Mouse (Mus musculus) lung, postnatal 25 days (tissue): Measurements from ENCODE around the gene Tgfa.

Experiments used
- DNase-seq: peaks from one replicate; pipeline ENCODE4 v3.0.0; 2022; ENCODE audit warnings: low spot score

Gene Tgfa

GRCm38 (mm10) chr6:86194941-86195932, at the start of gene Tgfa:
Gene Tgfa (plus strand): TSS chr6:86195223.
- DNase-seq, result peak; percentile 66

GRCm38 (mm10) chr6:86148518-86148917, 46.5 kb upstream of the Tgfa start:
- DNase-seq, result no peak

GRCm38 (mm10) chr6:86149001-86149400, 46.0 kb upstream of the Tgfa start:
- no peak for DNase-seq

- DNase-seq, result no peak
Observed at GRCm38 (mm10) chr6:86152676-86153075, 42.3 kb upstream of the Tgfa start.

GRCm38 (mm10) chr6:86153436-86153990, 41.5 kb upstream of the Tgfa start:
- DNase-seq, result no peak

- no peak for DNase-seq
Observed at GRCm38 (mm10) chr6:86154006-86154405, 41.0 kb upstream of the Tgfa start.

- DNase-seq, result no peak
Observed at GRCm38 (mm10) chr6:86154481-86154880, 40.5 kb upstream of the Tgfa start.

- DNase-seq, result peak; percentile 50
Observed at GRCm38 (mm10) chr6:86157253-86158234, 37.5 kb upstream of the Tgfa start.

GRCm38 (mm10) chr6:86160878-86161277, 34.1 kb upstream of the Tgfa start:
- no peak for DNase-seq

GRCm38 (mm10) chr6:86161586-86161985, 33.4 kb upstream of the Tgfa start:
- DNase-seq, result no peak

- no peak for DNase-seq
Observed at GRCm38 (mm10) chr6:86164028-86164427, 31.0 kb upstream of the Tgfa start.

GRCm38 (mm10) chr6:86166426-86166825, 28.6 kb upstream of the Tgfa start:
- no peak for DNase-seq

- DNase-seq, result no peak
Observed at GRCm38 (mm10) chr6:86167851-86168250, 27.2 kb upstream of the Tgfa start.

GRCm38 (mm10) chr6:86169166-86169565, 25.9 kb upstream of the Tgfa start:
- DNase-seq, result no peak

- DNase-seq, result peak; percentile 29
Observed at GRCm38 (mm10) chr6:86176236-86176635, 18.8 kb upstream of the Tgfa start.

GRCm38 (mm10) chr6:86176721-86177120, 18.3 kb upstream of the Tgfa start:
- no peak for DNase-seq

- no peak for DNase-seq
Observed at GRCm38 (mm10) chr6:86177331-86177982, 17.6 kb upstream of the Tgfa start.

GRCm38 (mm10) chr6:86180617-86181016, 14.4 kb upstream of the Tgfa start:
- DNase-seq, result peak; percentile 46

GRCm38 (mm10) chr6:86182016-86182415, 13.0 kb upstream of the Tgfa start:
- DNase-seq, result no peak

GRCm38 (mm10) chr6:86182626-86183025, 12.4 kb upstream of the Tgfa start:
- DNase-seq, result no peak

- no peak for DNase-seq
Observed at GRCm38 (mm10) chr6:86186106-86186955, 8.7 kb upstream of the Tgfa start.
